Mouse (Mus musculus) forebrain, embryonic 10.5 days (tissue): Measurements from ENCODE around the gene Ssxb6. TPM values are rescaled to one million over a fixed set of nuclear protein-coding genes. Genes with fewer than 3 reads are reported as not detected.
"Not testable (repeated sequence)": the region's sequence is repeated elsewhere in the genome, so short reads cannot be mapped to it uniquely, and the experiment has no call there.

Experiments used
- DNase-seq: peaks from one replicate; pipeline ENCODE4 v3.0.0-alpha.2; 2017; ENCODE audit warnings: low spot score; ENCODE audit errors: extremely low spot score
- H3K27ac ChIP-seq: fragments of 300-500 bp; sonication (generic); 2 replicates; pipeline ENCODE4 v1.5.1; 2016; ENCODE audit warnings: mild to moderate bottlenecking
- H3K27me3 ChIP-seq: fragments of 300-500 bp; sonication (generic); 2 replicates; pipeline ENCODE4 v1.6.1; 2016; ENCODE audit warnings: mild to moderate bottlenecking; ENCODE audit not compliant: poor library complexity, severe bottlenecking
- H3K36me3 ChIP-seq: fragments of 300-500 bp; sonication (generic); replicated peaks from 2 replicates; pipeline ENCODE4 v1.6.1; 2016; ENCODE audit warnings: mild to moderate bottlenecking, moderate library complexity
- H3K4me1 ChIP-seq: fragments of 300-500 bp; sonication (generic); 2 replicates; pipeline ENCODE4 v1.6.1; 2016
- H3K4me3 ChIP-seq: fragments of 300-500 bp; sonication (generic); 2 replicates; pipeline ENCODE4 v1.5.1; 2016; ENCODE audit warnings: mild to moderate bottlenecking, moderate library complexity
- H3K9me3 ChIP-seq: fragments of 300-500 bp; sonication (generic); 2 replicates; pipeline ENCODE4 v1.6.1; 2016; ENCODE audit warnings: mild to moderate bottlenecking, moderate library complexity
- WGBS: fragments of 180-500 bp; shearing (Covaris S2); methylation state at CpG from one replicate; pipeline ENCODE4 v1.1.7; 2016; 5-methylcytosine and 5-hydroxymethylcytosine counted together
- polyA plus RNA-seq: library from polyadenylated mRNA; unstranded; fragments of >200 nt; fragmentation: Nextera tagmentation; extraction: Ambion mirVana; gene quantifications from 2 replicates; pipeline ENCODE4 v1.2.1, GENCODE M21; 2016

The Ssxb6 gene
- polyA plus RNA-seq, result not detected in 2 replicates

- not testable (repeated sequence) for H3K36me3 ChIP-seq, H3K27ac ChIP-seq, H3K4me3 ChIP-seq, DNase-seq, H3K9me3 ChIP-seq, H3K4me1 ChIP-seq, H3K27me3 ChIP-seq
- 76% methylated on average over 4 of the region's 4 CpGs for WGBS
Measured at GRCm38 (mm10) chrX:8548155-8548554, at the start of gene Ssxb6. Ssxb6 (minus strand) TSS chrX:8548255.

GRCm38 (mm10) chrX:8591716-8592115 lies 43.7 kb upstream of the Ssxb6 start, which contains the start of gene Ssxb3:
Ssxb3 (minus strand) TSS chrX:8591816.
- H3K4me1 ChIP-seq, H3K4me3 ChIP-seq, H3K27ac ChIP-seq, H3K9me3 ChIP-seq, H3K36me3 ChIP-seq, DNase-seq, H3K27me3 ChIP-seq: not testable (repeated sequence)
- 21% methylated on average over 1 of the region's 1 CpGs for WGBS

- Histone ChIP-seq H3K4me3 (no peak within 1 kb of the TSS), H3K36me3 (no peaks in the 10 kb centered on the region), H3K4me1 (no peaks in the 10 kb centered on the region), H3K9me3 (peaks cover 4% of the 10 kb centered on the region; the same call in 1 of the 2 replicates), H3K27me3 (no peaks in the 10 kb centered on the region), H3K27ac (no peak within 1 kb of the TSS)
- 87% methylated on average over 2 of the region's 2 CpGs for WGBS
- no peak for DNase-seq
Measured at GRCm38 (mm10) chrX:8524854-8525253, 23.2 kb downstream of the Ssxb6 start, which contains the start of gene Gm14459. Gm14459 (minus strand) TSS chrX:8524954.

Other genes with a start within 250 kb of the Ssxb6 start
- gene Ssxb10, start 220.8 kb downstream of the Ssxb6 start, polyA plus RNA-seq, result not detected in 2 replicates
- gene Ssxb9, start 181.3 kb downstream of the Ssxb6 start, polyA plus RNA-seq, result not detected in 2 replicates
- not detected in 2 replicates for gene Ssxb1, start 134.9 kb downstream of the Ssxb6 start, polyA plus RNA-seq
- not detected in 2 replicates for gene Ssxb2, start 86.5 kb downstream of the Ssxb6 start, polyA plus RNA-seq
- not detected in 2 replicates for gene Gm14459, start 23.3 kb downstream of the Ssxb6 start, polyA plus RNA-seq
- not detected in 2 replicates for gene Ssxb3, start 43.6 kb upstream of the Ssxb6 start, polyA plus RNA-seq
- gene Ssxb8, start 142.6 kb upstream of the Ssxb6 start, polyA plus RNA-seq, result not detected in 2 replicates
- gene Ssx9, start 200.2 kb upstream of the Ssxb6 start, polyA plus RNA-seq, result not detected in 2 replicates